Mouse (Mus musculus) lung, postnatal 36 days (tissue): ENCODE data around the gene Birc7.

Experiments used
- DNase-seq: peaks from one replicate; pipeline ENCODE4 v3.0.0; 2022; ENCODE audit warnings: mixed read lengths

Gene Birc7

GRCm38 (mm10) chr2:180928723-180929122 lies at the start of gene Birc7:
TSS of gene Birc7 (plus strand) at chr2:180929023.
- no peak for DNase-seq

- no peak for DNase-seq
Observed at GRCm38 (mm10) chr2:180879365-180880067, 49.3 kb upstream of the Birc7 start.

- DNase-seq, result no peak
Observed at GRCm38 (mm10) chr2:180881281-180881680, 47.5 kb upstream of the Birc7 start.

- no peak for DNase-seq
Observed at GRCm38 (mm10) chr2:180885270-180885669, 43.6 kb upstream of the Birc7 start.

- no peak for DNase-seq
Observed at GRCm38 (mm10) chr2:180889271-180889920, 39.4 kb upstream of the Birc7 start.

- DNase-seq, result no peak
Observed at GRCm38 (mm10) chr2:180889921-180890280, 38.9 kb upstream of the Birc7 start.

GRCm38 (mm10) chr2:180890422-180891074 lies 38.3 kb upstream of the Birc7 start:
- no peak for DNase-seq

- DNase-seq, result no peak
Observed at GRCm38 (mm10) chr2:180891075-180891834, 37.6 kb upstream of the Birc7 start.

- DNase-seq, result no peak
Observed at GRCm38 (mm10) chr2:180891835-180892323, 36.9 kb upstream of the Birc7 start.

GRCm38 (mm10) chr2:180892841-180893521 lies 35.8 kb upstream of the Birc7 start:
- no peak for DNase-seq

GRCm38 (mm10) chr2:180893537-180894028 lies 35.2 kb upstream of the Birc7 start:
- no peak for DNase-seq

- peak; percentile 31 for DNase-seq
Observed at GRCm38 (mm10) chr2:180894029-180894623, 34.7 kb upstream of the Birc7 start.

- peak; percentile 60 for DNase-seq
Observed at GRCm38 (mm10) chr2:180894734-180895133, 34.1 kb upstream of the Birc7 start.

- no peak for DNase-seq
Observed at GRCm38 (mm10) chr2:180895321-180895720, 33.5 kb upstream of the Birc7 start.

- DNase-seq, result no peak
Observed at GRCm38 (mm10) chr2:180895837-180896525, 32.8 kb upstream of the Birc7 start.

- no peak for DNase-seq
Observed at GRCm38 (mm10) chr2:180896819-180897625, 31.8 kb upstream of the Birc7 start.

- DNase-seq, result no peak
Observed at GRCm38 (mm10) chr2:180897857-180898256, 31.0 kb upstream of the Birc7 start.

- DNase-seq, result peak; percentile 15
Observed at GRCm38 (mm10) chr2:180902086-180902485, 26.7 kb upstream of the Birc7 start.

GRCm38 (mm10) chr2:180904435-180905208 lies 24.2 kb upstream of the Birc7 start:
- no peak for DNase-seq
